ENCODE assay signal across 9 mouse cellular contexts in genomic region chr3:107039306-107039705, GRCm38 (mm10). TPM values are rescaled to one million over a fixed set of nuclear protein-coding genes. Genes with fewer than 3 reads are reported as not detected.
A peak's percentile ranks its signal among the peaks of the same experiment; 100 is the strongest.
DNase-seq lines count a peak whose midpoint lies in the region; ATAC-seq and TF ChIP-seq lines count a peak whose summit lies in the region.
"Had no signal": no experiment of that assay in that cellular context is flagged by ENCODE, and none has a peak within 500 bp of the region (broad histone marks: within the 10 kb centered on the region; RNA-seq: fewer than 3 reads in every experiment).

No protein-coding gene starts in this region.

- H3K9me3 ChIP-seq in forebrain, embryonic 13.5 days (replicated peaks): no peaks in the 10 kb centered on the region
- no peaks in the 10 kb centered on the region for H3K9me3 ChIP-seq in liver, embryonic 13.5 days (replicated peaks)
- H3K9me3 ChIP-seq in heart, embryonic 10.5 days: no peaks in the 10 kb centered on the region
- H3K9me3 ChIP-seq: liver, embryonic 15.5 days had no signal

- TF ChIP-seq CTCF in thymus, adult 2 months (IDR thresholded peaks at IDR 0.05; ENCODE audit: borderline replicate concordance, control insufficient read depth, extremely low read depth, insufficient read depth, low read length, poor library complexity): no peak

- H3K27ac ChIP-seq in forebrain, embryonic 13.5 days: peak overlapping the region; percentile 31
- no peak overlapping the region for H3K27ac ChIP-seq in liver, embryonic 13.5 days
- no peak overlapping the region; the same call in 1 of the 2 replicates for H3K27ac ChIP-seq in thymus, adult 2 months (ENCODE audit: control insufficient read depth, insufficient read depth, low read length)
- H3K27ac ChIP-seq in heart, embryonic 10.5 days: no peak overlapping the region
- H3K27ac ChIP-seq: liver, embryonic 15.5 days had no signal

- peaks cover 10% of the 10 kb centered on the region; the same call in 1 of the 2 replicates for H3K36me3 ChIP-seq in forebrain, embryonic 13.5 days (ENCODE audit: poor library complexity, severe bottlenecking)
- H3K36me3 ChIP-seq in liver, embryonic 13.5 days: no peaks in the 10 kb centered on the region
- peaks cover 3% of the 10 kb centered on the region for H3K36me3 ChIP-seq in thymus, adult 2 months (ENCODE audit: control insufficient read depth, insufficient read depth, low read length)
- H3K36me3 ChIP-seq in heart, embryonic 10.5 days: no peaks in the 10 kb centered on the region
- H3K36me3 ChIP-seq: liver, embryonic 15.5 days had no signal

- H3K4me1 ChIP-seq in forebrain, embryonic 13.5 days: peaks cover 72% of the 10 kb centered on the region
- peaks cover 8% of the 10 kb centered on the region; the same call in 1 of the 2 replicates for H3K4me1 ChIP-seq in liver, embryonic 13.5 days (replicated peaks)
- H3K4me1 ChIP-seq in thymus, adult 2 months (replicated peaks; ENCODE audit: control insufficient read depth, insufficient read depth, low read length): peaks cover 13% of the 10 kb centered on the region
- H3K4me1 ChIP-seq in heart, embryonic 10.5 days: peaks cover 17% of the 10 kb centered on the region

- no peaks in the 10 kb centered on the region for H3K27me3 ChIP-seq in forebrain, embryonic 13.5 days
- H3K27me3 ChIP-seq in liver, embryonic 13.5 days: peaks cover 49% of the 10 kb centered on the region
- no peaks in the 10 kb centered on the region for H3K27me3 ChIP-seq in thymus, adult 2 months (ENCODE audit: control insufficient read depth, insufficient read depth, low read length)
- peaks cover 28% of the 10 kb centered on the region for H3K27me3 ChIP-seq in heart, embryonic 10.5 days (ENCODE audit: insufficient read depth, poor library complexity, severe bottlenecking)

- peak overlapping the region; percentile 68 for H3K4me2 ChIP-seq in forebrain, embryonic 13.5 days
- H3K4me2 ChIP-seq in liver, embryonic 13.5 days: no peak overlapping the region

- no peak for ATAC-seq in forebrain, embryonic 13.5 days
- no peak for ATAC-seq in liver, embryonic 13.5 days (ENCODE audit: low read depth)

- H3K4me3 ChIP-seq in forebrain, embryonic 13.5 days: peak overlapping the region; percentile 81
- 0 out of 2 replicates have a peak overlapping the region, but pooled peaks have one; percentile 4 for H3K4me3 ChIP-seq in liver, embryonic 13.5 days (replicated peaks)
- no peak overlapping the region for H3K4me3 ChIP-seq in thymus, adult 2 months (ENCODE audit: control insufficient read depth, insufficient read depth, low read length)
- no peak overlapping the region for H3K4me3 ChIP-seq in heart, embryonic 10.5 days
- H3K4me3 ChIP-seq: liver, embryonic 15.5 days had no signal

- peak; percentile 7 to 15 for DNase-seq in layer of hippocampus, postnatal 14 days (ENCODE audit: low spot score in 2 of 2)
- no peak for DNase-seq in layer of hippocampus, adult 8-10 months (ENCODE audit: low spot score in 2 of 2)
- DNase-seq in liver, embryonic 13.5 days: no peak
- peak; percentile 38 for DNase-seq in thymus, adult 2 months
- no peak for DNase-seq in testis, postnatal 14 days (ENCODE audit: low spot score)
- DNase-seq in heart, embryonic 10.5 days (ENCODE audit: low spot score): no peak
- DNase-seq in lung, postnatal 14 days: no peak

- TF ChIP-seq POLR2A in thymus, adult 2 months (IDR thresholded peaks at IDR 0.05; ENCODE audit: control insufficient read depth, extremely low read depth, insufficient read depth, low read length, poor library complexity): no peak

- H3K9ac ChIP-seq in forebrain, embryonic 13.5 days: peak overlapping the region; percentile 62
- H3K9ac ChIP-seq in liver, embryonic 13.5 days: no peak overlapping the region
- H3K9ac ChIP-seq: liver, embryonic 15.5 days had no signal

RNA-seq across cellular contexts. Expression of gene Kcna3, which starts 3.3 kb away (rescaled TPM):
- total RNA-seq in layer of hippocampus, postnatal 14 days (2021): 10 to 100 TPM; 13.8 to 17.1 TPM
- 10 to 100 TPM; 19.8 to 22.5 (median 21.0) TPM for total RNA-seq in layer of hippocampus, adult 8-10 months (2022)
- 12.9 and 13.4 TPM in 2 replicates for polyA plus RNA-seq in forebrain, embryonic 13.5 days (2015; fragmentation: Nextera tagmentation; extraction: Ambion mirVana)
- polyA plus RNA-seq in liver, embryonic 13.5 days (2015; fragmentation: Nextera tagmentation; extraction: Ambion mirVana): 1.4 and 1.7 TPM in 2 replicates
- 151 and 202 TPM in 2 replicates for polyA plus RNA-seq in thymus, adult 2 months (2012; rRNA removed)
- polyA plus RNA-seq in heart, embryonic 10.5 days (2016; fragmentation: Nextera tagmentation; extraction: Ambion mirVana): 0.91 and 2.8 TPM in 2 replicates

Comparison
In these comparisons a context has a peak if more than half of its experiments do, and no peak if none do; other contexts are left out.
1. DNase-seq: peak in layer of hippocampus, postnatal 14 days (2 of 2) and thymus, adult 2 months (single experiment); none in layer of hippocampus, adult 8-10 months (0 of 2), liver, embryonic 13.5 days (single experiment), testis, postnatal 14 days (single experiment), heart, embryonic 10.5 days (single experiment) and lung, postnatal 14 days (single experiment).
2. H3K4me3 ChIP-seq: peak in forebrain, embryonic 13.5 days (single experiment) and liver, embryonic 13.5 days (single experiment); none in thymus, adult 2 months (single experiment) and heart, embryonic 10.5 days (single experiment).
3. RNA of gene Kcna3, which starts 3.3 kb away (polyA plus RNA-seq): 151 to 202 TPM in thymus, adult 2 months; 12.9 to 13.4 TPM in forebrain, embryonic 13.5 days, 0.91 to 2.8 TPM in heart, embryonic 10.5 days and 1.4 to 1.7 TPM in liver, embryonic 13.5 days; every median in the first group is over 10 times any median in the second.